Mouse (Mus musculus) embryo, embryonic 9.5 days (tissue): Measurements from ENCODE around the gene Srms.
"Not testable (repeated sequence)": the region's sequence is repeated elsewhere in the genome, so short reads cannot be mapped to it uniquely, and the experiment has no call there.

Source experiments
- DNase-seq: peaks from one replicate; pipeline ENCODE4 v3.0.0-alpha.2; 2017; ENCODE audit errors: extremely low spot score

The Srms gene

DNA sequence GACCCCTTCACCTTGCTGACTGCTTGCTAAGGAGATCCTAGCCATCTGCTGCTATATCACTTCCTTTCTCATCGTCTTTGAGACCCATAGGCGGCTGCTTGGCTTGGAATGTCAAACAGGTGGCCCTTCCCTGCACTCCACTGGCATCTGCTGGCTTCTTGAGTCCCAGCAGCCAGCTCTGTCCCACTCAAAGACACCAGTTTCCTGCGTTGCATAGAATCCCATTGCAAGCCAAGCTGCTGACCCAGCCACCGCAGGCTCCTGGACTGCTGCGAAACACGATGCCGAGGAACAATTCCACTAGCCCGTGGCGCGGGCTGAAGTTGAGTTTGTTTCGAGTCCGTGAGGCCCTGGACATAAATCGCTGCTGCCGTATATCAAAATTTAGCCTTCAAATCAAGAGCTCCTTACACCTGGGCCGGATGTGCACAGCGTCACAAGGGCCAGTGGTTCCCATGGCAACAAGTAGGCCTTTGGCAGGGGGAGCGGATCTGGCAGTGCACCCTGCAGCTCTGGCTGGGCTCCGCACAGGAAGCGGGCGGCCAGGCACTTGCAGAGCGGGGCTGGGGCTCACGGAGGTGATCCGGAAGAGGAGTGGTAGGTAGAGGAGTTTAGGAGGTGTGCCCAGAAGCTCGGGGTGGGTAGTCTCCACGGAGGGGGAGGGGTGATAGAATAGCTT is 6.7 kb upstream of the Srms start, which contains the start of gene Fndc11:
Gene Fndc11 (plus strand): TSS at position 476 of the 679 bp plus-strand sequence.
- peak; percentile 81 for DNase-seq

DNA sequence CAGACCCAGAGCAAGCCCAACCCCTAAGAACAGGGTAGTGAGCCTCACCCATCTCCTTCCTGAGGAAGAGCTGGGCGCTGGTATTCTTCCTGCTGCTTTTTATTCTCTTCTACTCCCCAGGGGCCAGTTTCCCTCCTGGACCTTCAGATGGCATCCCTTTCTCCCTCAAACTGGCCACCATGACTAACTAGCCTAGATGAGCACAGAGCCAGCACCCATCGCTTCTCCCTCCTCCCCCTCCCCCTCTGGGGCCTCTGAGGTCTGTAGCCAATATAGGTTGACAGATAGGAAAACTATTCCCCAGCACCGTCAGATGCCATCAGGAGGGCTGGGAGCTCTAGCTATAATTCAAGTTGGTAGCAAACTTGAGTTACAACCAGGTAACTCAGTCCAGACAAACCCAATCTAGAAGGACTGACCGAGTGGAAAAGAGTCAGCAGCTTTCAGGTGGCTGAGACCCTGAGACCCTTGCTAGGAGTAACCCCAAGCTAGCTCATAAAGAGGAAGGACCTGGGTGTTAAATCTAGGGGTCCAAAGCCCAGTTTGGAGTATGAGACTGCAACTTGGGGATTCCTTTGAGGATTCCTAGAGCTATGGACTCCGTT is 6.0 kb upstream of the Srms start:
- DNase-seq = no peak

DNA sequence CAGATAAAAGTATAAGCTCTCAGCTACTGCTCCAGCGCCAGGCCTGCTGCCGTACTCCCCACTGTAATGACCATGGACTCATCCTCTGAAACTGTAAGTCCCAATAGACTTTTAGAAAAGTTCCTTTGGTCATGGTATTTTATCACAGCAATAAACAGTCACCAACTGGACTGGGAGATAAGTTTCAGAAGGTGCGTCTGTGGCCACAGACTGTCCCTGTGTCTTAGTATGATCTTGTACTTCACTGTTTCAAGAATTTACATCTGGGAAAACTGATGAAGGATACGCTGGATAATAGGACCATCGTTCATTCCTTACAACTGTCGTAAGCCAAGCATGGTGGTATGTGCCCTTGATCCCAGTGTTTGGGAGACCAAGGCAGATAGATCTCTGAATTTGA is 3.1 kb upstream of the Srms start:
- DNase-seq = no peak

DNA sequence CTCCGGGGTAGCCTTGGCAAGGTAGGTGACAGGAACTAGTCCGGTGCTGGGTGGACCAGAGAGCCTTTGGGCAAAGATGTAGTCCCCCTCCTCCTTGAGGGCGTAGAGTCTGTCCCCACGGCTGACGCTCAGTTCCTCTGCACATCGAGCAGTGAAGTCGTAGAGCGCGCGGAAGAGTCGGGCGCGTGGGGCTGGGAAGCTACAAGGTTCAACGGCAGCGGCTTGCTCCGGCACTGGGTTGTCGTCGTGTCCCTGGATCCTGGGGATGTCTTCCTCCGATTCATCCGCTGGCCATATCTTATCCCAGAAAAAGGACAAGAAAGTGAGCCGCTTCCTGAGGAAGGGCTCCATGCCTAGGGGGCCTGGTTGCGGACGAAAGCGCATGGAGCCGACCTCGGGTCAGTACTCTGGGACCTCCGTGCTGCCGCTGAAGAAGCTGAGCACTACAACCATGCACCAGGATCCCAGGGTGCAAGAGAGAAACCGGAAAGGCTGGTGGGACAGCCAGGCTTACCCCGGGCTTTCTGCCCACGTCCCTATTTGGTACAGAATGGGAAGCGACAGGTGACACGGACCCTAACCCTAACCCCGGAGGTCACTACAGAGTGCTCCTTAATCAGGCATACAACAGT is 480 bp downstream of the Srms start:
- DNase-seq = peak; percentile 32

DNA sequence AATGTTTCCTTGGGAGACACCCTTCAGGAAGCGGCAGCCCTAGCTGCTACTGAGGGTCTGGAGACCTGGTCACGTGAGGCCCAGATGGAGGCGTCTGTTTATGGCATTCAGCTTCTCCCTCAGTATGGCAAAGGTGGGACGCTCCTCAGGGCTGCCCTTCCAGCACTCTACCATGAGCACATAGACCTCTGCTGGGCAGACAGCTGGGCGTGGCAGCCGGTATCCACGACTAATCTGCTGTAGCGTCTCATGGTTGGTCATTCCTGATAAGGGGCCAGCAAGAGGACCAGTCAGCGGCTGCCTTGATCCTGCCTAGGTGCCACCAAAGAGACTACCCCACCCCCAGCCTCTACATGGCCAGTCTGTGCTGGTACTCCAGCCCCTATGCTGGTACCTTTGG is 6.9 kb downstream of the Srms start:
- DNase-seq = no peak

DNA sequence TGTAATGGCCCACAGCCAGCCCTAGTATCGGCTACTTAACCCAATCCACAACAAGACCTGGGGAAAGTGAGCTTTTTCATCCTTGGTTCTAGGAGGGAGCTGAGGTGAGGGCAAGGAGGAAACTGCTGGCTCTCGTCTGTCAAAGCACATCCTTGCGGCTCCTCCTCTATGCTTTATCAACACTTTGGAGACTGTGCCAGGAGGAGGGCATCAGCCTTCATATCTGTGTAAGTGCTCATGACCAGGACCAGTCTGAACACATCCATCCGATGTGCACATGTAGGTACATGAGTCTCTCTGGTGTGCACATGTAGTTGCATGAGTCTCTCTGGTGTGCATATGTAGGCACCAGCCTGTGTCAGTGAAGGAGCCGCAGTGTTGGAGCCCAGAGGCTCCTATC is 7.3 kb downstream of the Srms start:
- no peak for DNase-seq

DNA sequence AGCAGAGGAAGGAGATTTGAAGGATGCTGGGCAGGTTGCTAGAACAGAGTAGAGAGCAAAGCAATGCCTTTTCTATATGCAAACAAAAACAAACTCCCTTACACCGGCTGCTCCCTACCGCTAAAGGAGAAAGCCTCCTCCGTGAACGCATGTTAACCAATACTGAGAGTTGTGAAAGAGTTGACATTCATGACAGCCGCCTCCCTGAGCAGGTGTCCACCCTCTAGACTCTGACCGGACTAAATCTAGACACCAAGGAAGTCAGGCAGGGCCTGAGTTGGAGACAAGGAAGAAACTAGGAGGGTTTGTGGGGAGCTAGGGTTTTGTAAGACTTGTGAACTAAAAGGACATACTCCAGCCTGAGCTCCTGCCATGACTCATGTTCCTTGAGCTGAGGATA is 10.1 kb downstream of the Srms start:
- no peak for DNase-seq

DNA sequence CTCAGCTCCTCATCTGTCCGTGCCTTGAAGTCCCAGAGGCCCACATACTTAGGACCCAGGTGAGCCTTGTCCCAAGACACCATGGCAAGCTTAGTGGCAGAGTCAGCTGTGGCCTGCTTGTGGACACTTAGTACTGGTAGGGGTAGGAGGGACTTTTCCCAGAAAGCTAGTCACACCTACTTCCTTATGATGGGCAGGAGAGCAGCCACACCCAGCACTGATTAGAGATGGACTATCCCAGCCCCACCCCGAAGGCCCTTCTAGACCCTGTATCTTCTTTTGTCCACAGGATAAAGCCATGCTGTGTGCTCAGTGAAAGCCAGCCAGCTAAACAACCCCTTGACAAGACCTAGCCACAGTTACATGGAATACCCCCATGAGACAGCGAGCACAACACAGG is 10.6 kb downstream of the Srms start, which contains the start of gene Ptk6:
Gene Ptk6 (minus strand): TSS at position 368 of the 400 bp plus-strand sequence.
- DNase-seq = no peak

DNA sequence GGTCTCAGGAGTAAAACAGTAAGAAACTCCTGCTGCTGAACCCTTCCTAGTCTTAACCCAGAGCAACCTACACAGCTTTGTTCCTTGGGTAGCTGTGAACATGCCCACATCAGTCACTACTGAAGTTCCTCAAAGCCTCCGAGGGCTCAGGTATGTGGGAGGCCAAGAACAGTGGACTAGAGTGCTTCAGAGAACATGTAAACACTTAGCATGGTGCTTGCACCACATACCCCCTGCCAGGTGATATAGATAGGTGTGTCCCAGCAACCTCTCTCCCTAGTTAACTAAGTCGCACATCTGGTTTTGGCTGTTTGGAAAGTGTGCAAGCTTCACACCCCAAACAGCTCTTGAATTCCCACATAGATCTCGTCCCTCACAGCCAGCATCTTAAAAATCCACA is 11.4 kb downstream of the Srms start:
- DNase-seq = no peak

DNA sequence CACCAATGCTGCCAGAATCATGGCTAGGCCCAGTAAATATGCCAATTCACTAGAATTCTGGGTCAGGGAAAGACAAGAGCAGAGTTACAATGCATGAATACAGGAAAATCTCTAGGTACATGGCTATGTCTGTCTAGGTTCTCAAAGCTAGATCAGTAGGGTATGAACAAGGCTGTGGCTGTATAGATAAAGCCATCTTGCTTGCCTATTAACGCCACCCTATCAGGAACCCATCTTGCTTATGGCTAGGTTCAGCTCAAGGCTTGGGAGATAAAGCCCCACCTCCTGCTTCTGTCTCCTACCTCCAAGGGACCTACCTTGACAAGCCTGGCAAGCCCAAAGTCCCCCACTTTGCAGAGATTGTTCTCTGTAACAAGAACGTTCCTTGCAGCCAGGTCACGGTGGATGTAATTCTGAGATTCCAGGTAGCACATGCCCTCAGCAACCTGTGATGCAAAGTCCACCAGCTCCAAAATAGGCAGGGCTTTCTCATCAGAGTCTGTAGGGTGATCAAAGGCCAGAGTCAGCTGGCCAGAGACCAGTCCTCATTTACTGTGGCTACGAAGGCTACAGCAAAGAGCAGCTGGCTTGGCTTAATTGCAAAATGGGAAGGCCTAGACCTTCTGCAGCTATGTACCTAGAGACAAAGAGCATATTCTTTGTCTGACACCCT is 16.2 kb downstream of the Srms start:
- no peak for DNase-seq

DNA sequence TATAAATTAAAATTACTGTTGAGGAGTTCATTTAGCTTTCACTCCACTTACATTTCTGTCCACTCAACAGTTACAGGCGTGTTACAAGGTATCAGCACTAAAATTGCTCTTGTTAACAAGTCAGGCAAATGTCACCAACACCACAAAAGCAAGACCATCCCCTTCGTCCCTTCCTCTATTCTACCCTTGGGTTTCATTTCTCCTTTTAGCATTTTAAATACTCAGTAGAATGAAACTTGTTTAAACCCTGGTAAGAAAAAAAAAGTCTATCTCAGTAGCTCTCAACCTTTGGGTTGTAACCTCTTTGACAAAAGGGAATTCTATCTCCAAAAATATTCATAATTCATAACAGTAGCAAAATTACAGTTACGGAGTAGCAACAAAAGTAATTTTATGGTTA is 19.9 kb downstream of the Srms start:
- no peak for DNase-seq

DNA sequence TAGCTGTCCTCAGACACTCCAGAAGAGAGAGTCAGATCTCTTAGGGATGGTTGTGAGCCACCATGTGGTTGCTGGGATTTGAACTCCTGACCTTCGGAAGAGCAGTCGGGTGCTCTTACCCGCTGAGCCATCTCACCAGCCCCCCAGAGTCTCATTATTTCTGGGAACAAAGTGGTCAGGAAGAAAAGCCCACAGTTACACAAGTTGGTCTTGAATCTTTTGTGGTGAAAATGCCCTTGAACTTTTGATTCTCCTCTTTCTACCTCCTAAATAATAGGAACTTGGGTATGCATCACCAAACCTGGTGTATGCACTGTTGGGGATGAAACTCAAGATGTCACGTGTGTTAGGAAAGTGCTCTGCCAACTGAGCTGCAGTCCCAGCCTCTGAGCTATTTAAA is 21.0 kb downstream of the Srms start:
- DNase-seq = no peak

DNA sequence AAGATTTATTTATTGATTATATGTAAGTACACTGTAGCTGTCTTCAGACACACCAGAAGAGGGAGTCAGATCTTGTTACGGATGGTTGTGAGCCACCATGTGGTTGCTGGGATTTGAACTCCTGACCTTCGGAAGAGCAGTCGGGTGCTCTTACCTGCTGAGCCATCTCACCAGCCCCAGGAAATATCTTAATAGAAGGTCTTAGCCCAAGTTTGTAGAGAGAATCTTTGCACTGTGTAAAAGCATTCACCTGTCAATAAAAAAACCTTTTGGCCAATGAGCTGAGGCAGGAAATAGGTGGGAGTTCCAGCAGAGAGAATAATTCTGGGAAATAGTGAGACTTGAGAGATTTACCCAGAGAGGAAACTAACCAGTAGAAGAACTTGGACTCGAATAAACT is 21.6 kb downstream of the Srms start:
- not testable (repeated sequence) for DNase-seq

DNA sequence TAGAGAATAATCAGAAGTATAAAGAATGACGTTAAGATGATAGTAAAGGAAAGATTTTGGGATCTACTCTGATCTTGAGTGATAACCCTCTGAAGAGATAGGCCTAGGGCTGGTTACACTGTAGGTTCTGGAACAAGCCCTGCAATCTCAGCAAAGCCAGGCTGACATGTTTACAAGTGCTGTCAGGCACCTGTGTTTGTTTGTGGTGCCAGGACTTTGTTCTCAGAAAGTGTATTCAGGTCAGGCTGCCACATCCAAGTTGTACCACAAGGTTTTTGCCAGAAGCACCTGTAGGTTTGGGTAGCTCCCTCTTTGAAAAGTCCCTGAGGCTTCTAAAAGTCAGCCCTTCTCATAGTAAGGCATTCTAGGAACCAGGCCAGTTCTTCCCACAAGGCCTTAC is 23.7 kb downstream of the Srms start:
- no peak for DNase-seq

DNA sequence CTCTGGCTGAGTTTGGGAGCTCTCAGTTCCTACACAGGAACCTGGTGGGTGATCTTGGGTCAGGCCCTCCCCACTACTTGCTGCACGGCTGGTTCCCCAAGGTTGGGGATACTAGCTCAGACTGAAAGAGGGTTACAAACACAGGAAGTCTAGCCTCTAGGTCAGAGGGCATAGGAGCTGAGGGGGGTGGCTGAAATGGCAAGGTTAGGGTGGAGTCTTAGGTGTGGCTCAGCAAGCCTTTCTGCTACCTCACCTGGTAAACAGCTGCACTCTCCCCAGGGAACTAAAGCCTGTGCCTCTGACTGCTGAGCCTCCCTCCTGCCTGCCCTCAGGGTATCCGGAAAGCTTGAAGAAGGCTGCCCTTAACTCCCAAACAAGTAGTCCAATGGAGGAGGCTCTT is 24.3 kb downstream of the Srms start:
- DNase-seq = peak; percentile 6

DNA sequence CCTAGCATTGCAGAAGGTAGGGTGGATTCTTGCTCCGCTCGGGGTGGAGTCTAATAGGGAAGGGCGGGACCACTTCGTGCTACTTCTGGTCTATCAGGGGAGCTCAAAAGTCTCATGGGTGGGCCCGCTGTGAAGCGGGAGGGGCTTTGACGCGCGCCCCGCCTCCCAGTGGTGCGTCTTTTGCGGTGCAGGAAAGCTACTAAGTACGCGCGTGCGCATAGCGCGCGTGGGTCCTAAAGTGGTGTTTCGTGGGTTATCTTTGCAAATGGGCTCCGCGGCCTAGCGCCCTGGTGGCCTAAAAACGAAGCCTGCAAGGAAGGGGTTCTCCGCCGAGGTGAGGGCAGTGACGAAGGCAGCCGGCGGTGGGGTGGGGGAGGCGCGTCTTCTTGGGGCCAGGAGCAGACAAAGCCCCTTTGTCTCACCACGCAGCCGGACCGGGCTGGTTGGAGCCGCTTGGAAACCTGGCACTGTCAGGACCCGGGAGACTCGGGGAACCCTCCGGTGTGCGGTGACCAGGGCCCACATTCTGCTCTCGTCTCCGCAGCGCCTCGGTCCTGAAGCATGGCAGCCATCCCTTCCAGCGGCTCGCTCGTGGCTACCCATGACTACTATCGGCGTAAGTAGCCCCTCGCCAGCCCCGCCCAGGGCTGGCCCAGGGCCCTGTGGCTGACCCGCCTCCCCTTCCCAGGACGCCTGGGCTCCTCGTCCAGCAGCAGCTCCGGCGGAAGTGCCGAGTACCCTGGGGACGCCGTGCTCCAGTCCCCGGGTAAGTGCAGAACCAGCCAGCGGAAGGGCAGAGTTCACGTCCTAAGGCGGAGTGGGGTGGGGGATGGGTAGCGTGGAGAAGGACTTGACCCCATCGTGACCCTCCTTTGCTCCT is 25.6 kb downstream of the Srms start, which contains the start of gene Ppdpf:
Gene Ppdpf (plus strand): TSS at position 127 of the 880 bp plus-strand sequence.
- DNase-seq = peak; percentile 92

DNA sequence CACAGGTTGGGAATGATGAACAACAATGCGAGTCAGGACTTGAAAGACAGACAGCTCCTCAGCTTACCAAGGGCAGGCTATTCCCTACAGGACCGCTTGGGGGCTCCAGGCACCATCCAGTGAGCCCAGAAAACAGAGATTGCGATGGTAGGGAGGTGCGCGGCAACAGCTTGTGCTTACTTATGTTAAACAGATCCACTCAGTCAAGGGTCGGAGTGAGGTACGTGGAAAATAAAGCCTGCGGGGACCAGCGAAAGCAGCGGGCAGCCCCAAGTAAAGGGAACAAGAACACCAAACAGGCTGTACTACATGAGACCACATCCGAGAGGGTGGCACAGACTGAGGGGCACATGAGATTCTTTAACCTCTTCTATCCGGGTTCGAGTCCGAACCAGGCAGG is 26.4 kb downstream of the Srms start:
- DNase-seq = peak; percentile 84

DNA sequence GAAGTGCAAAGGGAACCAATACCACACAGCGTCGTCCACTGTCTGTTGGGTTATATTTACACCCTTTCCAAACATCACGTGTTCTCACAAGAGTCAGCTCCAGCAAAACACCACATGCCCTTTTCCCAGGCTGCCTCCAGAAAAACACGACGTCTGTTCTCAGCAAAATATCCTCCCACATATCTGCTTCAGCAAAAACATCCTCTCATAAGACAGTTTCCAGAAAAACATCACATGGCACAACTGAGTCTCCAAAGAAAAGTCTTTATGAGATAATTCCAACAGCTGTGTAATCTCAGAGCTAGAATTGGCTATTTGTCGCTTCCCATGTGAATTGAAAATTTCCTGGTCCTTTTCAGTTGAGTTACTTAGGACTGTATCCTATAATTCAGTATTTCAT is 32.1 kb downstream of the Srms start:
- DNase-seq = no peak

DNA sequence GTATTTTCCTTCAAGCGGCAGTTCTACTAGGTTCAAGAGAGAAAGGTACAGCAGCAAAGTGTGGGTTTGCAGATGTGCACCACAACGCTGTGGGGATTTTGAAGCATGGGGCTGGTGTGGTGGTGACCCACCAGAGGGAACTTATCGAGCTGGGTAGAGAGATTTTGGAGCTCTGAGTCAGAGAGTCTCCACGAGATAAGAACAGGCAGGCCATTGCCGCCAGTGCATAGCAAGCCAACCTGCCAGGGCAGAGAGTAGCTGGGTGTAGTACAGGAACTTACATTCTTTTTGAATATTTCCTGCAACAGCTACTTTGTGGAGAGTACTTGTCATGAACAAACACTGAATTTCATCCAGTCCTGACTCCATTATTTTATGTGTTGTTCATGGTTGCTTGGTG is 34.5 kb downstream of the Srms start:
- DNase-seq = no peak

DNA sequence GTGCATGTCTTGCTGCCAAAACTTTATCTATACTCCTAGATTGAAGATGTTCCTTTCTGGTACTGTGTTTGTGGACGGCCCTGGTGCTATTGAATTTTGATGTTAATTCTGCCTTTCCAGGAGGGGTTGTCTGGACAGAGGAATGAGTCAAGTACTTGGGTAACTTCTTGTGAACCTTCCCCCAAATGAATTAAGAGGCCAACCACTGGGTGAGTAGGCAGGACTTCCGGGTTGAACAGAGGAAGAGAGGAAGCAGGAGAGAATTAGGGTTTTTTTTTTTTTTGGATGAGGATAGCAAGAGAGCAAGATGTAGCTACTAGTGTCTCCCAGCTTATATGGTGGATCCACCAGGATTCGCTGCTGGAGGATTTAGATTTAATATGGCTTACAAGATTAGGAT is 35.0 kb downstream of the Srms start:
- DNase-seq = no peak

DNA sequence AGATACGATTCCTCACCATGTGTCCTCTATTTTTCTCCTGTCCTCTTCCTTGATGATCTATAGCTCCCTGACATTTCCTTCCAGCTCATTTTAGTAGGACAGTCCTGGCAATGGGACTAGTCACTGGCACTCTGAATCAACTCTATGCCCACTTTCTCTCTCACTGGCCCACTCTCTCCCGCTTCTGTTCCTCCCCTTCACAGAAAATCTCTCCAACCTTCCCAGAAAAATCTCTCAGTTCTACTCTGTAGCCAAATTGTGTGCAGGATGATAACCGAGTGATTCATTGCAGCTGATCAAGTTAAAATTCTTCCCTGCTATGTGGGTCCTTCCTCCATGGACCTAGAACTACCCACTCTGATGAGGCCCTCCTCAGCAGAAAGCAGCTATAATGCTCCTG is 38.3 kb downstream of the Srms start:
- DNase-seq = no peak

DNA sequence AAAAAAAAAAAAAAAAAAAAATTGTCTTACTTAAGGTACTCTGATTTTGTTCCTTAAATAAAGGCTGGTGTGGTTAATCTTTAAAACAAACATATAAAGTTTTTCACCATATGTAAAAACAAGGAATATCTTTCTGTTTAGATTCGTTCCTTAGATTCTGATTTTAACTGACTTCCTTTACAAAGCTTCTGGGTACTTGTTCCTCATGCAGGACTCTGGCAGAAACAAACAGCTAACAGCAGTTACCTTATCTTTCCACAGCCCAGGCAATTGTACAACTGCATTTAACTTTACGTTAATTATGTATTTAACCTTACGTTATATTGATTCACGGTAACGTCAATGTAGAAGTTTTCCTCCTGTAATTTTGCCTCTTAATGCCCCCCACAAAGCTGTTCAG is 46.5 kb downstream of the Srms start:
- no peak for DNase-seq
